Mouse (Mus musculus) thymus, adult 2 months (tissue): ENCODE results near the gene Hbb-bh1.

Experiments used
- CTCF ChIP-seq: fragments of 200-500 bp; IDR thresholded peaks from 2 replicates; pipeline ENCODE4 v1.5.1; 2012; ENCODE audit warnings: mild to moderate bottlenecking, control low read depth, low read length, moderate library complexity, borderline replicate concordance; ENCODE audit not compliant: control insufficient read depth, poor library complexity, insufficient read depth; ENCODE audit errors: extremely low read depth
- POLR2A ChIP-seq: fragments of 200-500 bp; IDR thresholded peaks from 2 replicates; pipeline ENCODE4 v1.6.1; 2012; ENCODE audit warnings: mild to moderate bottlenecking, low read length, control low read depth, moderate library complexity; ENCODE audit not compliant: control insufficient read depth, poor library complexity, insufficient read depth; ENCODE audit errors: extremely low read depth

DNA sequence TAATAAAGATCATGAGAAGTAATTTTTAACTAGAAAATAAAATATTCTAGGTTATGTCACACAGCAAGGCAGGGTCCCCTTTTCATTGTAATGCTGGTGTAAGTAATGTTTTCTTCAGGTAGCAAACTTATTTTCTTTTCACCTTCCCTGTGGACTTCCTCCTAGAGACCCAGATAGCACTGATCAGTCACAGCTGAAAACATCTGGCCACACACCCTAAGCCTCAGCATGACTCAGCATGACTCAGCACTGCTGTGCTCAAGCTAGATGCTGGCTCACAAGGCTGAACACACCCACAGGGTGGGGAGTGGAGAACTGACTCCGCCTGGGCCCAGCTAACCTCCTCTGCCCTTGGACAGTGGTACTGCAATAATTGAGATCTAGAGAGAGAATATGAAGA lies 17.9 kb upstream of the Hbb-bh1 start:
- TF ChIP-seq CTCF, result no peak
- no peak for TF ChIP-seq POLR2A
